Mouse (Mus musculus) megakaryocyte, embryonic 14.5 days (primary cell): ENCODE results near the gene Pla2g16. TPM values are rescaled to one million over a fixed set of nuclear protein-coding genes. Genes with fewer than 3 reads are reported as not detected.

ENCODE experiments used
- H3K27me3 ChIP-seq: replicated peaks from 2 replicates; pipeline ENCODE3; 2012; ENCODE audit warnings: inconsistent platforms
- H3K36me3 ChIP-seq: replicated peaks from 2 replicates; pipeline ENCODE3; 2012; ENCODE audit warnings: low read length, inconsistent platforms, mixed read lengths
- H3K4me1 ChIP-seq: 2 replicates; pipeline ENCODE4 v1.6.1; 2012; ENCODE audit warnings: inconsistent platforms
- H3K4me3 ChIP-seq: replicated peaks from 2 replicates; pipeline ENCODE3; 2012; ENCODE audit warnings: moderate library complexity, mild to moderate bottlenecking, inconsistent platforms
- H3K9me3 ChIP-seq: 2 replicates; pipeline ENCODE4 v1.6.1; 2012; ENCODE audit warnings: inconsistent platforms
- FLI1 ChIP-seq: IDR thresholded peaks from 2 replicates; pipeline ENCODE4 v1.6.1; 2012; ENCODE audit warnings: low read length, inconsistent platforms, mixed read lengths
- GATA1 ChIP-seq: IDR thresholded peaks from 3 replicates; pipeline ENCODE4 v1.6.1; 2012; ENCODE audit warnings: mixed read lengths, low read length, inconsistent platforms, borderline replicate concordance
- polyA plus RNA-seq: library from polyadenylated mRNA; stranded (reverse); fragments of >175 nt; gene quantifications from 2 replicates; pipeline ENCODE4 v1.2.3, GENCODE M21; 2012; ENCODE audit warnings: low replicate concordance; ENCODE audit not compliant: insufficient read depth

The Pla2g16 gene
- polyA plus RNA-seq, 1 experiment: 11.1 TPM

DNA sequence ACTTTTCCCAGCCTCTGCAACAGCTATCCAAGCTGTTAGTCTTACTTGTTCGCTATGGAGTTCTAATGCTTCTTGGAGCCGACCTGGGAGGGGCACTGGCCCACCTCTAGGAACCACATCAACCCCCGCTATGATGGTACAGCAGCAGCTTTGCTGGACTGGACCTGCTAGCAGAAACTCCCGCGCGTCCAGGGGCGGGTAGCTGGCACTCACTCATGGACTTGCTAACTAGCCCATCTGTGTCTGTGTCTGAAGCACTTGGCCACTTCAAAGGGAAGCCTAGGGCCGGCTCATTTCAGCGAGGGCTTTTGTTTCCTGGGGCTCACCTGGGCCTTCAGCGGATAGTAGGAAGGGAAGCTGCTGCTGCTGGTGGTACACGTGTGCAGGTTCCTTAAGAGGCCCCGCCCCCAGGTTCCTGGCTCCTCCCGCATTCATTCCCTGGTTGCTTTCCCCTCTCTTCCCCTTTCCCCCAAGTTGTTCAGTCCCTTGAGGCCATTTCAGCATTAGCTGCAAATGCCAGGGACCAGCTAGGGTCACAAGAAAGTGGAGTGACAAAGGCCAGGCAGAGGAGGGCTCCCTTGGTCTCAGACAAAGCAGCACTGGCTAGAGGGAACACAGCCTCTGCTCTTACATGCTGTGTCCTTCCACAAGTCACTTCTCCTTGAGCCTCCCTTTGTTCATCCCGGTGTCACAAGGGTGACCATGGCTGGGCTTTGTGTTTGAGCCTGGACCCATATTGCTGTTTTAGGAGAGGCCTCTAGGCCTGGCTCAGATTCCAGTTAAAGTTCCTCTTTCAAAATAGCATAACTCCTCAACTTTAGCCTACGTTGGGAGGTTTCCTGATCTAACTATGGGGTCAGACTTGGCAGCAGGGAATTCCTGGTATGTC lies 49.8 kb downstream of the Pla2g16 start, which contains the start of gene Lgals12:
Gene Lgals12, minus strand, starts transcription at position 393 of the 889 bp plus-strand sequence.
- H3K36me3 ChIP-seq: no peaks in the 10 kb centered on the region
- peaks cover 71% of the 10 kb centered on the region for H3K27me3 ChIP-seq
- TF ChIP-seq FLI1 (no peak), GATA1 (no peak)
- H3K4me3 ChIP-seq: peak within 1 kb of the TSS; percentile 3
- H3K9me3 ChIP-seq: no peaks in the 10 kb centered on the region
- H3K4me1 ChIP-seq: peaks cover 49% of the 10 kb centered on the region

DNA sequence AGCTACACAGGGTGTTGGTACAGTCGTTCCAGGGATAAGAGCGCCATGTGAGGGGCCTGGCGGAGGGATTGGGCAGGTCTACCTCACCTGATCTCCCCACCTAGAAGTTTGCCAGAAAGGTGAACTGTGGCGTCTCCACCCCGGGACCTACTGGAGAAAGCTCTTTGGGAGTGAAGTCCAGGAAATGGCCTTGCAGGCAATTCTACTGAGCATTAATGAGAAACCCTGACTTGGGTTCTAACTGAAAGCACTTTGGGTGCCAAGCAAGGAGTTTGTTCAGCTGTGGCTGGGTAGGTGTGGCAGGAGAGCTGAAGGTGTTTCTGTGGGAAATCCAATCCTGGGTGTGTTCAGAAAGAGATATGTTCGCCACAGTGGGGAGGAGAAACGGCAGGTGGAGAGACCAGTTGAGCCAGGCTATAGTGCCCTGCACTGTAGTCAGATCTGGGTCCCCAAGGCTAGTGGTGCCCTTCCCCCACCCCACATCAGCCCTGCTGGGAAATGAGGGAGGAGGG lies 50.5 kb downstream of the Pla2g16 start:
- no peak for TF ChIP-seq FLI1
- no peak for TF ChIP-seq GATA1

DNA sequence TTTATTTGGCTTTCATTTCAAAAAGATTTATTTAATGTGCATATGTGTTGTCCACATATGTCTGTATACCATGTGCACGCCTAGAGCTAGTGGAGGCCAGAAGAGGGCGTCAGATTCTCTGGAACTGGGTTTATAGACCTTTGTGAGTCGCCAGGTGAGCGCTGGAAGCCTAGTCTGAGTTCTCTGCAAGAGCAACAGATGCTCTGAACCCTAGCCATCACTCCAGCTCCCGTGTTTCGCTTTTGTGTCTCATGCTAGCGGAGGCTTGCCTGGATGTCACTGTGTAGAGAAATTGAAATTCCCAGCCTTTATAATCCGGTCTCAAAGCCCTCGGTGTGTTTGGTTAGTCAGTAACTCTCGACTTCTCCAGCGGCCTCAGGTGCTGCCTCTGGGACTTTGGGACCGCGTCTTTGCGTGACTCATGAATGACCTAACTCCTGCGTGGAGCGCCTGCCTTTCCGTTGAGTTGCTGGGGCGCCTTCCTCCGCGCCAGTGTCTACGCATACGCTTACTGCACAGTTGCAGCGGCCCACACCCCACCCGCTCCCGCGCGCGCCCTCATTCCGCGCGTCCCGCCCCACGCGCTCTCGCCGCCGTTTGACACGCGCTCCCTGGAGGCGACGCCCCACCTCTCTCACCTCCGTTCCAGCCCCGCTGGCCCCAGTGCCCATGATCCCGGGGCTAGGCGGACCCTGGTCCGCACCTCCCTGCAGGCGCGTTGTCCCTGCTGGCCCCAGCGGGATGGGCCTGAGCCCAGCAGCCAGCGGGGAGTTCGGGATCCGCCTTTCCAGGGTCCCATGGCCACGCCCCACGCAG lies 54.9 kb downstream of the Pla2g16 start, which contains the start of gene Hrasls5:
Gene Hrasls5, plus strand, starts transcription at position 600 of the 816 bp plus-strand sequence.
- Histone ChIP-seq H3K27me3 (peaks cover 71% of the 10 kb centered on the region), H3K36me3 (no peaks in the 10 kb centered on the region), H3K9me3 (no peaks in the 10 kb centered on the region), H3K4me3 (peak within 1 kb of the TSS; percentile 89), H3K4me1 (peaks cover 30% of the 10 kb centered on the region)
- TF ChIP-seq GATA1 (no peak), FLI1 (no peak)

More for the DNA sequence above, 50.5 kb downstream of the Pla2g16 start:
- Histone ChIP-seq H3K4me3 (no peak overlapping the region), H3K9me3 (no peaks in the 10 kb centered on the region), H3K27me3 (peaks cover 74% of the 10 kb centered on the region), H3K4me1 (peaks cover 56% of the 10 kb centered on the region), H3K36me3 (no peaks in the 10 kb centered on the region)

DNA sequence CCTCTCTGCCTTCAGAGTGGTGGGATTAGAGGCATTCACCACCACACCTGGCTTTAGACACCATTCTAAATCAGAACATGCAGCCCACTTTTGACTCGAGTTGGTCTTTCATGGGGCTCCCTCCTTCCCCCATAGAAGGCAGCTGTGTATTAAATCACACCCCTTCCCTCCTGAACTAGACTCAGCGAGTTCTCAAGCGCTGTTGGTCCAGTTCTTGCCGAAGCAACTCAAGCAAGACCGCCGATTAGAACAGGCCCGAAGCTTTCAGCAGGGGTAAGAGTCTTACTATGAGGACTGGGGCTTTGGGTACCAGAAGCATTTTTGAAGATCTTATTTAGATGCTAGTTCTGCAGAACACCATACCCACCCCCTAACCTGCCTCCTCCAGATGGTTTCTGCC lies 55.9 kb downstream of the Pla2g16 start:
- H3K4me3 ChIP-seq: no peak overlapping the region
- TF ChIP-seq FLI1 (no peak), GATA1 (no peak)
- H3K9me3 ChIP-seq: no peaks in the 10 kb centered on the region
- H3K27me3 ChIP-seq: peaks cover 61% of the 10 kb centered on the region
- H3K4me1 ChIP-seq: peaks cover 25% of the 10 kb centered on the region
- no peaks in the 10 kb centered on the region for H3K36me3 ChIP-seq

DNA sequence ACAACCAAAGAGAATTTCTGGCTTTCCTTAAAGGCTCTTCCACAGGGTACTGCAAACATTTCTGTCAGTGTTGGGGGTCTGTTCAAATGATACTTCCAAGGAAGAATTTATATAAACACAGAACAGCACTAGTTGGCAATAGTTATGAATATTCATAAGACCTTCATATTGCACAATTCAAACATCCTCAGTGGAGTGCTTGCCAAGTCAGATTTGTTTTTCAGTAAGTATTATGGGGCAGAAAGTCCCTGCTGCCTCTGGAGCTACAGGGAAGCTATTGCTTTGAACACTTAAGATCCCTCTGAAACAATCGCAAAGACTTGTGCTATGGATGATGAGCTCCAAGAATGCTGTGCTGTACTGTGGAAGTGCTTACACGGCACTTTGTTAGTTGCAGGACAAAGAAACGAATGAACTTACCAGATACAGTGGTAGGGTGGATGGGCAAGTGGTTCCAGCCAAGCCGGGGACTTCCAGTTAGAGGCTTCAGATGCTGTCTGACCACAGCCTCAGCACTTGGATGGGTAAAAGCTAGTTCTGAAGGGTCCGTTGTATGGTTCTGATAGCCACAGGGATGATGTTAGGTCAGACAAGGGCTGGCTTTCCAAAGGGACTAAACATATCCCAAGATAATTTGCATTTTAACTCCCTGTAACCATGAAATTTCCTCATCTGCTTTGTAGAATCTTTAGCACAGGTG lies 59.1 kb downstream of the Pla2g16 start:
- TF ChIP-seq GATA1: no peak
- TF ChIP-seq FLI1: no peak
- Histone ChIP-seq H3K9me3 (no peaks in the 10 kb centered on the region), H3K4me1 (peaks cover 19% of the 10 kb centered on the region), H3K4me3 (no peak overlapping the region), H3K36me3 (no peaks in the 10 kb centered on the region), H3K27me3 (peaks cover 52% of the 10 kb centered on the region)

DNA sequence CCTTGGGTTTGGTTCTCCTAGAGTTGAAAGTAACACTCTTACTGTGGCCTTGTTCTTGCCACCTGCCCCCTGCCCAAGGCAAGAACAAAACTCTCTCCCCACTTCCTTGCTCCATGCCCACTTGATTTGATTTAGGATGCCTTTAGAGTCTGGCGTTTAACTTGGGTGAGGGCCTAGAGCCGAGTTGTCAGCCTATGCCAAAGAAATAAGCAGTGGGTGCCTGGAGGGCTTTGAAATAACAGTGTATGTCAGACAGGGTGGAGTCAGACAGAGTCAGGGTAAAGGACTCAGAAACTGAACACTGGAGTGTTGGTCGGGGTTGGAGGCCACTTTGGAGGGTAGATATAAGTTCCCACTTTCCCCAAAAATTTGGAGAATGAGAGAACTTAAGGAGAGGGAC lies 59.8 kb downstream of the Pla2g16 start:
- TF ChIP-seq FLI1: no peak
- TF ChIP-seq GATA1: no peak
- Histone ChIP-seq H3K36me3 (no peaks in the 10 kb centered on the region), H3K9me3 (no peaks in the 10 kb centered on the region)

DNA sequence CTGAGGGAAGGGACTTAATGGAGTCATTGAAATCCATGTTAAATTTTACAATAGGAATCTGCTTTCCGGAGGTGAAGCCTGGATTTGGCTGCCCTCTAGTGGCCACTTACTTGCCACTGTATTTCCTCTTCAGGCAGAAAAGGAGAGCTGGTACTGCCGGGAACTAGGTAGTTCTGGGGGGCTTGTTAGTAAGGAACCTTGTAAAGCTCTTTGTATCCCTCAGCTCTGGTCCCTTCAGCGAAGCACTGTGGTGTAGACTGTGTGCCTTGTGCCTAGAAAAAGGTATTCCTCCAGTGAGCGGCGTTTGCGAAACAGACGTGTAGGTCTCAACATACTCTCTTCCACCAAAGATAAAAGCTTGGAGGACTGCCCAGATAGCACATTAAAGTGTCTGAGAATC lies 60.4 kb downstream of the Pla2g16 start:
- Histone ChIP-seq H3K36me3 (no peaks in the 10 kb centered on the region), H3K4me1 (peaks cover 6% of the 10 kb centered on the region), H3K27me3 (peaks cover 39% of the 10 kb centered on the region), H3K4me3 (peak overlapping the region; percentile 46), H3K9me3 (no peaks in the 10 kb centered on the region)
- TF ChIP-seq FLI1 (no peak), GATA1 (no peak)

More for the DNA sequence above, 59.8 kb downstream of the Pla2g16 start:
- peaks cover 45% of the 10 kb centered on the region for H3K27me3 ChIP-seq
- no peak overlapping the region for H3K4me3 ChIP-seq
- peaks cover 12% of the 10 kb centered on the region for H3K4me1 ChIP-seq

DNA sequence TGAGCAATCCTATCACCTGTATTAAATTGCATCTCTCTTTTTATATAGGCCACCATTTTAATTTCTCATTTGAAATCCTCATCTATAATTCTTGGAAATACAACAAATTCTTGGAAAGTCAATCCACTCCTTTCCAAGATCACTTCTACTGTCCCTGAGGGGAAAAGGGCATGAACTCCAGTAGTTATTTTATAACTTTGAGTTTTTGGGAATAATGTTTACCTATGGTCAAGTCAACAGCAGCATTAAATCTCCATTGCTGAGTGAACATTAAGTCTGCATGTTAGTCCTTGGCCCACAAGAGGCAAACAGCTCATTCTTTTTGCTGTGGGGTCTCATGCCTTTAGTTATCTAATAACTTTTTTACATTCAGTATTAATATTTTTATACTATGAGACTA lies 75.8 kb downstream of the Pla2g16 start:
- no peaks in the 10 kb centered on the region for H3K36me3 ChIP-seq
- no peaks in the 10 kb centered on the region for H3K4me1 ChIP-seq
- TF ChIP-seq FLI1: no peak
- TF ChIP-seq GATA1: no peak

DNA sequence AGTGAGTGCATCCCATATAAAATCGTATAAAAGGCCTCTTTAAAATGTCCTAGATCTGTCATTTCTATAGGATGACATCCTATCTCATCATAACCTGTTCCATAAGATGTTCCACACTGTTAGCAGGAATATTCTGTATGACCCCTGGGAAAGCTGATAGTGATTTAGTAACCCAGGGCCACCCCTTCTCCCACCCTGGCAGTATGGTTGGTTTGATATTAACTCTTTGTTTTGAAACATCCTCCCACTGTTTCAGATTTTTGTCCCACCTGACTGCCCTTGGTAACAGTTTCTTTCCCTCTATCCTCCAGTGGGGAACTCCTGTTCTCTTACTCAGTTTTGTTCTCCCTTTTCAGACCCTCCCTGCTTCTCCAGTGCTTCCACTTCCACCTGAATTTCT lies 76.5 kb downstream of the Pla2g16 start:
- Histone ChIP-seq H3K4me3 (no peak overlapping the region), H3K27me3 (no peaks in the 10 kb centered on the region), H3K36me3 (no peaks in the 10 kb centered on the region), H3K4me1 (no peaks in the 10 kb centered on the region), H3K9me3 (no peaks in the 10 kb centered on the region)
- TF ChIP-seq GATA1 (no peak), FLI1 (no peak)

More for the DNA sequence above, 75.8 kb downstream of the Pla2g16 start:
- H3K4me3 ChIP-seq: no peak overlapping the region
- no peaks in the 10 kb centered on the region for H3K27me3 ChIP-seq
- no peaks in the 10 kb centered on the region for H3K9me3 ChIP-seq

Other genes starting within 250 kb of the Pla2g16 start
- gene Mark2, start 215.6 kb upstream of the Pla2g16 start, polyA plus RNA-seq: 179 and 300 TPM in 2 replicates
- 40.6 and 204 TPM in 2 replicates for gene Spindoc, start 174.5 kb upstream of the Pla2g16 start, polyA plus RNA-seq
- 4.0 and 14.7 TPM in 2 replicates for gene 2700081O15Rik, start 139.8 kb upstream of the Pla2g16 start, polyA plus RNA-seq
- gene Rtn3, start 74.2 kb upstream of the Pla2g16 start, polyA plus RNA-seq: 30.0 and 59.9 TPM in 2 replicates
- gene Atl3, start 63.4 kb upstream of the Pla2g16 start, polyA plus RNA-seq: 0.28 and 1.6 TPM in 2 replicates
- not detected in 2 replicates for gene Lgals12, start 49.7 kb downstream of the Pla2g16 start, polyA plus RNA-seq
- gene Hrasls5, start 55.1 kb downstream of the Pla2g16 start, polyA plus RNA-seq: 0.26 TPM in 1 of 2 replicates, not detected in the other
- 0.61 TPM in 1 of 2 replicates, not detected in the other for gene Slc22a19, start 153.9 kb downstream of the Pla2g16 start, polyA plus RNA-seq
- gene Slc22a26, start 245.2 kb downstream of the Pla2g16 start, polyA plus RNA-seq: not detected in 2 replicates